Mouse (Mus musculus) layer of hippocampus, adult 2 months (tissue): ENCODE data around the gene Vamp9. TPM values are rescaled to one million over a fixed set of nuclear protein-coding genes. Genes with fewer than 3 reads are reported as not detected.

Experiments used
- DNase-seq, 2 experiments: peaks; one replicate each; pipeline ENCODE4 v3.0.0; 2022; ENCODE audit warnings: low spot score in 2 of 2
- H3K27ac ChIP-seq: fragments of 200-600 bp; 2 replicates; pipeline ENCODE4 v1.8.1; 2022
- H3K4me3 ChIP-seq: fragments of 200-600 bp; 2 replicates; pipeline ENCODE4 v1.8.1; 2022; ENCODE audit warnings: mild to moderate bottlenecking
- CTCF ChIP-seq: fragments of 200-600 bp; conservative IDR thresholded peaks from 2 replicates; pipeline ENCODE4 v1.8.1; 2022; ENCODE audit warnings: antibody characterized with exemption, mild to moderate bottlenecking, moderate library complexity
- total RNA-seq, 2 experiments: library from RNA; stranded (reverse); gene quantifications; 2 replicates each; pipeline ENCODE4 v1.2.3; 2021

Gene Vamp9
- total RNA-seq, 2 experiments from 2014 or later = 1.4 to 1.6 TPM

DNA sequence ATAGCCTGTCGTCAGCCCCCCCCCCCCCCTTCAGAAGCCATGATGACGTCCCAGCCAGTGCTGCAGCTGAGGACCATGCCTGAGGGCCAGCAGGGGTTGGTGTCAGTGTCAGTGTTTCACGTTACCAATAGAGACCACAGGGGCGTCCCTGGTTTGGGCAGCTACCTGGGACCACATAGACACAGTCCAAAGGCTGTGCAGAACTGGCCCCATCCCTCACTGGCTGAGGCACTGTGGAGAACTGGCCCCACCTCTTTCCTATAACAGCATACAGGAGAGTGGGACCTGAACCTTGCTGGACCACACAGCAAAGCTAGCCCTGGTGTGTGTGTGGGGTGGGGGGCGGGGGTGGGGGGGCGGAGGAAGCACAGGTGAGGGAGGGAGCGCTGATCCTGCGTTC lies 94.4 kb downstream of the Vamp9 start:
- no peak for DNase-seq
- no peak for TF ChIP-seq CTCF

More for the DNA sequence above, 94.4 kb downstream of the Vamp9 start:
- Histone ChIP-seq H3K4me3 (no peak overlapping the region), H3K27ac (no peak overlapping the region)

Other genes starting within 250 kb of the Vamp9 start
- 10 to 100 TPM; 11.1 to 11.9 TPM for gene Rasgef1b, start 177.2 kb upstream of the Vamp9 start, total RNA-seq
- 100 to 1,000 TPM; 210 to 225 TPM for gene Hnrnpd, start 72.7 kb downstream of the Vamp9 start, total RNA-seq
- 1 to 10 TPM; 1.4 to 2.2 TPM for gene 4930524J08Rik, start 72.8 kb downstream of the Vamp9 start, total RNA-seq
- 100 to 1,000 TPM; 203 to 216 TPM for gene Hnrnpdl, start 133.4 kb downstream of the Vamp9 start, total RNA-seq
- gene Enoph1, start 133.7 kb downstream of the Vamp9 start, total RNA-seq = 10 to 100 TPM; 50.8 to 51.9 TPM